Mouse (Mus musculus): ENCODE data around the gene Psmf1.

- TF ChIP-seq POLR2A (IDR thresholded peaks at IDR 0.05; ENCODE audit: borderline replicate concordance, insufficient read depth, low read length) (no peak), CTCF (IDR thresholded peaks at IDR 0.05; ENCODE audit: borderline replicate concordance, insufficient read depth, low read depth, low read length) (no peak)
Observed at GRCm38 (mm10) chr2:151758806-151759353, 14.9 kb upstream of the Psmf1 start.
